In the genomic region with DNA sequence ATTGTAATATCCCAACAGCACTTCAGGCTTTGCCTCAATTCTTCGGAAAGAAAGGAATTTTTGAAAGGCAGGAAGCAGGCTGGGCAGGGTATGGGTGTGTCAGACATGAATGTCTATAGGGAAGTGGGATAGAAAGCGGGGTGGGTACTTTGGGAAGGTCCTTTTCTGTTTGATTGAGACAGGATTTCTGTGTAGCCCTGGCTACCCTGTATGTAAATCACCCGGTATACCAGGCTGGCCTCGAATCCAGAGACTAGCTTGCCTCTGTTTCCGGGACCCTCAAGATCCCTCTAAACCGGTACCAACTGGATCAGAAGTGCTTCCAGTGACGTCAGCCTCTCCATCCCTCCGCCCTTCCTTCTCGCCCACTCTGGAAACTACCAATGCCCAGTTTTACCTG, we compare ENCODE assay signal across 28 mouse cellular contexts. TPM values are rescaled to one million over a fixed set of nuclear protein-coding genes. Genes with fewer than 3 reads are reported as not detected.
DNase-seq lines count a peak whose midpoint lies in the region; ATAC-seq and TF ChIP-seq lines count a peak whose summit lies in the region.
"Had no signal": no experiment of that assay in that cellular context is flagged by ENCODE, and none has a peak within 500 bp of the region (broad histone marks: within the 10 kb centered on the region; RNA-seq: fewer than 3 reads in every experiment).

No protein-coding gene starts in this region.

- 80% methylated on average over 9 of the region's 9 CpGs for WGBS in heart, embryonic 10.5 days

- H3K9me3 ChIP-seq in heart, embryonic 10.5 days = no peaks in the 10 kb centered on the region
- H3K9me3 ChIP-seq in E14TG2a.4 (ENCODE audit: low read length) = no peaks in the 10 kb centered on the region
- H3K9me3 ChIP-seq in ES-E14 (ENCODE audit: control insufficient read depth, insufficient read depth, low read depth, low read length) = no peaks in the 10 kb centered on the region
- H3K9me3 ChIP-seq: embryonic facial prominence, embryonic 13.5 days; forebrain, embryonic 12.5 days; forebrain, embryonic 15.5 days; heart, embryonic 12.5 days; heart, embryonic 15.5 days; hindbrain, embryonic 15.5 days had no signal

- in situ Hi-C loops in ES-E14 (cut with MboI; ENCODE audit: low sequenced_read_pairs in 2 of 2, unreplicated experiment in 2 of 2) = no loop called here

- TF ChIP-seq CTCF in E14TG2a.4 (conservative IDR thresholded peaks at IDR 0.05; ENCODE audit: low read length) = no peak

- H3K27me3 ChIP-seq in heart, embryonic 10.5 days (ENCODE audit: insufficient read depth, poor library complexity, severe bottlenecking) = no peaks in the 10 kb centered on the region; the same call in 1 of the 2 replicates
- no peaks in the 10 kb centered on the region for H3K27me3 ChIP-seq in E14TG2a.4 (ENCODE audit: insufficient read depth, low read length)

- no peak for DNase-seq in heart, embryonic 10.5 days (ENCODE audit: low spot score)
- no peak for DNase-seq in heart, adult 11 months
- no peak for DNase-seq in ES-E14 (ENCODE audit: low read depth, low spot score)
- DNase-seq in ovary, postnatal 14 days (ENCODE audit: low spot score) = no peak
- DNase-seq: adrenal gland, adult 8-10 months; adrenal gland, postnatal 25 days; cerebellum, adult 11-12 months; cerebellum, adult 8-10 months; cerebellum, postnatal 10 days; cerebellum, postnatal 36 days; embryo, embryonic 11 days; gastrocnemius, postnatal 36 days; heart, postnatal 10 days; heart, postnatal 36 days had no signal

- H3K27ac ChIP-seq in heart, embryonic 10.5 days = peak overlapping the region; percentile 7; the same call in 1 of the 2 replicates
- peak overlapping the region; percentile 81 for H3K27ac ChIP-seq in ES-E14 (ENCODE audit: insufficient read depth, low read depth, low read length, poor library complexity, severe bottlenecking)
- H3K27ac ChIP-seq: embryonic facial prominence, embryonic 13.5 days; forebrain, embryonic 12.5 days; forebrain, embryonic 15.5 days; heart, embryonic 15.5 days; hindbrain, embryonic 15.5 days had no signal

- peaks cover 22% of the 10 kb centered on the region for H3K4me1 ChIP-seq in heart, embryonic 10.5 days
- H3K4me1 ChIP-seq in E14TG2a.4 (replicated peaks; ENCODE audit: low read depth, low read length) (peaks cover 71% of the 10 kb centered on the region), ES-E14 (ENCODE audit: control insufficient read depth in 2 of 2, insufficient read depth in 2 of 2, low read length in 2 of 2, poor library complexity in 1 of 2) (peaks cover 10 to 25% of the 10 kb centered on the region in 2 experiments; a peak in 3 of 4 replicates)

- H3K36me3 ChIP-seq in heart, embryonic 10.5 days = peaks cover 5% of the 10 kb centered on the region
- H3K36me3 ChIP-seq in E14TG2a.4 (ENCODE audit: insufficient read depth, low read length) (peaks cover 54% of the 10 kb centered on the region), ES-E14 (ENCODE audit: control insufficient read depth, insufficient read depth, low read length, poor library complexity, severe bottlenecking) (peaks cover 27% of the 10 kb centered on the region)
- H3K36me3 ChIP-seq: forebrain, embryonic 15.5 days; G1E; heart, embryonic 15.5 days; hindbrain, embryonic 15.5 days had no signal

- H3K4me3 ChIP-seq in heart, embryonic 10.5 days = no peak overlapping the region
- H3K4me3 ChIP-seq in E14TG2a.4 (replicated peaks; ENCODE audit: low read length) (peak overlapping the region; percentile 96), ES-E14 (ENCODE audit: insufficient read depth in 1 of 2, low read depth in 1 of 2, low read length in 2 of 2, poor library complexity in 1 of 2, severe bottlenecking in 1 of 2) (peak overlapping the region; percentile 41 to 67)
- H3K4me3 ChIP-seq: embryonic facial prominence, embryonic 13.5 days; erythroblast, embryonic 14.5 days; forebrain, embryonic 12.5 days; forebrain, embryonic 15.5 days; heart, embryonic 12.5 days; heart, embryonic 15.5 days; hindbrain, embryonic 15.5 days had no signal

- H3K9ac ChIP-seq in ES-E14 (ENCODE audit: insufficient read depth, low read depth, low read length, poor library complexity, severe bottlenecking) = peak overlapping the region; percentile 45; the same call in 1 of the 2 replicates
- H3K9ac ChIP-seq: embryonic facial prominence, embryonic 13.5 days; forebrain, embryonic 12.5 days; forebrain, embryonic 15.5 days; heart, embryonic 12.5 days; heart, embryonic 15.5 days; hindbrain, embryonic 15.5 days had no signal

- ATAC-seq in megakaryocyte, adult 5-6 weeks (ENCODE audit: poor library complexity, severe bottlenecking) = no peak
- ATAC-seq: activated CD4-positive, CD25-positive, alpha-beta regulatory T cell, adult 4 months; forebrain, embryonic 15.5 days; intestine, postnatal 0 days; Patski had no signal

TF ChIP-seq in ES-E14, 5 proteins besides CTCF, POLR2A, EP300 and RAD21:
- TF ChIP-seq ZC3H11A (IDR thresholded peaks at IDR 0.05; ENCODE audit: borderline replicate concordance, low read depth, low read length) (no peak), MAFK (IDR thresholded peaks at IDR 0.05; ENCODE audit: insufficient read depth, low read depth, low read length) (no peak), ZNF384 (IDR thresholded peaks at IDR 0.05; ENCODE audit: low read depth, low read length) (no peak), CHD2 (IDR thresholded peaks at IDR 0.05; ENCODE audit: low read depth, low read length) (no peak), HCFC1 (IDR thresholded peaks at IDR 0.05; ENCODE audit: borderline replicate concordance, insufficient read depth, low read length) (no peak)

RNA-seq across cellular contexts. Expression of a gene that starts 6.6 kb away (rescaled TPM):
- polyA plus RNA-seq in heart, embryonic 10.5 days (2016; fragmentation: Nextera tagmentation; extraction: Ambion mirVana) = 10.6 and 21.6 TPM in 2 replicates
- 119 and 143 TPM in 2 replicates for total RNA-seq in ES-E14 (2012; rRNA removed)
- not detected in 2 replicates for total RNA-seq in megakaryocyte, adult 5-6 weeks (2015)
- not detected in 2 replicates for total RNA-seq in megakaryocyte, adult 5-6 weeks (2017)
- total RNA-seq: adrenal gland, postnatal 25 days; granulocyte monocyte progenitor cell, adult 5-6 weeks had no signal
- polyA plus RNA-seq: G1E, Patski had no signal

RNA-seq across cellular contexts. Expression of a gene that starts 18.9 kb away (rescaled TPM):
- polyA plus RNA-seq in heart, embryonic 10.5 days (2016; fragmentation: Nextera tagmentation; extraction: Ambion mirVana) = 8.9 and 11.8 TPM in 2 replicates
- 41.5 and 84.5 TPM in 2 replicates for total RNA-seq in ES-E14 (2012; rRNA removed)
- total RNA-seq in megakaryocyte, adult 5-6 weeks (2015) = 0.04 and 0.14 TPM in 2 replicates
- 0.16 and 0.18 TPM in 2 replicates for total RNA-seq in megakaryocyte, adult 5-6 weeks (2017)
- total RNA-seq: G1E had no signal
- polyA plus RNA-seq: G1E had no signal

Comparison
In these comparisons a context has a peak if more than half of its experiments do, and no peak if none do; other contexts are left out.
1. RNA of a gene that starts 6.6 kb away (total RNA-seq): 119 to 143 TPM in ES-E14; not detected in megakaryocyte, adult 5-6 weeks; every median in the first group is over 100 times any median in the second.
2. RNA of a gene that starts 18.9 kb away (total RNA-seq): 41.5 to 84.5 TPM in ES-E14; 0.04 to 0.18 TPM in megakaryocyte, adult 5-6 weeks; every median in the first group is over 10 times any median in the second.